Mouse (Mus musculus): Measurements from ENCODE around the gene Tmem251. TPM values are rescaled to one million over a fixed set of nuclear protein-coding genes. Genes with fewer than 3 reads are reported as not detected.

Tmem251 gene
- total RNA-seq, 2 experiments from 2014 or later, result 4.7 TPM

Other genes starting within 250 kb of the Tmem251 start
- gene Chga, start 188.8 kb upstream of the Tmem251 start, total RNA-seq (2021), result 100 to 1,000 TPM; 150 to 152 TPM
- 10 to 100 TPM; 49.4 to 52.8 TPM for gene Itpk1, start 38.8 kb upstream of the Tmem251 start, total RNA-seq (2021)
- gene Moap1, start 101 bp upstream of the Tmem251 start, total RNA-seq (2021), result 10 to 100 TPM; 30.8 to 30.9 TPM
- not detected for gene Gm28051, start 14.0 kb downstream of the Tmem251 start, total RNA-seq (2021)
- 10 to 100 TPM; 12.4 to 12.6 TPM for gene Gon7, start 14.0 kb downstream of the Tmem251 start, total RNA-seq (2021)
- gene Ubr7, start 14.2 kb downstream of the Tmem251 start, total RNA-seq (2021), result 10 to 100 TPM; 32.4 to 33.1 TPM
- gene Gm20604, start 14.9 kb downstream of the Tmem251 start, total RNA-seq (2021), result 10 to 100 TPM; 17.8 to 18.0 TPM
- 10 to 100 TPM; 21.3 to 21.8 TPM for gene Btbd7, start 134.7 kb downstream of the Tmem251 start, total RNA-seq (2021)
- not detected for gene Cox8c, start 155.6 kb downstream of the Tmem251 start, total RNA-seq (2021)
- 10 to 100 TPM; 38.9 to 41.0 TPM for gene Unc79, start 205.1 kb downstream of the Tmem251 start, total RNA-seq (2021)

Data from layer of hippocampus, postnatal 10 days (tissue).